Mouse (Mus musculus): ENCODE data around the gene Gm44. TPM values are rescaled to one million over a fixed set of nuclear protein-coding genes. Genes with fewer than 3 reads are reported as not detected.
"Not testable (repeated sequence)": the region's sequence is repeated elsewhere in the genome, so short reads cannot be mapped to it uniquely, and the experiment has no call there.

Gm44 gene
- total RNA-seq (2021) (not detected), polyA plus RNA-seq (2012; rRNA removed) (not detected in 2 replicates)
- long read RNA-seq: 0 reads

GRCm38 (mm10) chrX:90891842-90892241 is at the start of gene Gm44:
Gene Gm44 (plus strand): TSS chrX:90892142.
- no peak for DNase-seq
- Histone ChIP-seq H3K4me1 (ENCODE audit: control insufficient read depth, insufficient read depth, low read length) (no peaks in the 10 kb centered on the region), H3K27ac (no peak within 1 kb of the TSS), H3K9ac (ENCODE audit: low read depth, low read length) (no peak within 1 kb of the TSS), H3K4me3 (no peak within 1 kb of the TSS), H3K27me3 (ENCODE audit: control insufficient read depth, insufficient read depth, low read length) (no peaks in the 10 kb centered on the region), H3K36me3 (ENCODE audit: control insufficient read depth, insufficient read depth, low read length) (no peaks in the 10 kb centered on the region), H3K79me2 (replicated peaks; ENCODE audit: control insufficient read depth, insufficient read depth, low read length) (no peaks in the 10 kb centered on the region)
- 68% methylated on average over 4 of the region's 4 CpGs for WGBS
- TF ChIP-seq EP300 (IDR thresholded peaks at IDR 0.05; ENCODE audit: insufficient read depth, low read depth, low read length) (no peak), CTCF (IDR thresholded peaks at IDR 0.05) (no peak), POLR2A (IDR thresholded peaks at IDR 0.05; ENCODE audit: insufficient read depth, low read depth, low read length) (no peak)
- intact Hi-C loops (cut with DNase I): no loop called here

GRCm38 (mm10) chrX:90927989-90928388 is 36.0 kb downstream of the Gm44 start:
- WGBS: 50% methylated on average over 1 of the region's 1 CpGs
- no peak for DNase-seq
- peak; percentile 30 for TF ChIP-seq CTCF (IDR thresholded peaks at IDR 0.05)
- TF ChIP-seq POLR2A (IDR thresholded peaks at IDR 0.05; ENCODE audit: insufficient read depth, low read depth, low read length): no peak
- Histone ChIP-seq H3K27ac (no peak overlapping the region), H3K36me3 (ENCODE audit: control insufficient read depth, insufficient read depth, low read length) (no peaks in the 10 kb centered on the region), H3K9ac (ENCODE audit: low read depth, low read length) (no peak overlapping the region), H3K4me3 (no peak overlapping the region), H3K4me1 (ENCODE audit: control insufficient read depth, insufficient read depth, low read length) (no peaks in the 10 kb centered on the region), H3K27me3 (ENCODE audit: control insufficient read depth, insufficient read depth, low read length) (no peaks in the 10 kb centered on the region), H3K79me2 (replicated peaks; ENCODE audit: control insufficient read depth, insufficient read depth, low read length) (no peaks in the 10 kb centered on the region)
- intact Hi-C loops (cut with DNase I): no loop called here

- intact Hi-C loops (cut with DNase I): not testable (repeated sequence)
Measured at GRCm38 (mm10) chrX:90938211-90938610, 46.3 kb downstream of the Gm44 start.

More at GRCm38 (mm10) chrX:90938211-90938610, 46.3 kb downstream of the Gm44 start:
- not testable (repeated sequence) for DNase-seq; H3K9ac ChIP-seq (ENCODE audit: low read depth, low read length); H3K36me3 ChIP-seq (ENCODE audit: control insufficient read depth, insufficient read depth, low read length); H3K4me3 ChIP-seq; H3K79me2 ChIP-seq (replicated peaks; ENCODE audit: control insufficient read depth, insufficient read depth, low read length); H3K27ac ChIP-seq; H3K4me1 ChIP-seq (ENCODE audit: control insufficient read depth, insufficient read depth, low read length); H3K27me3 ChIP-seq (ENCODE audit: control insufficient read depth, insufficient read depth, low read length)
- WGBS: 35% methylated on average over 2 of the region's 2 CpGs

Data from heart, adult 2 months (tissue).